In the genomic region with DNA sequence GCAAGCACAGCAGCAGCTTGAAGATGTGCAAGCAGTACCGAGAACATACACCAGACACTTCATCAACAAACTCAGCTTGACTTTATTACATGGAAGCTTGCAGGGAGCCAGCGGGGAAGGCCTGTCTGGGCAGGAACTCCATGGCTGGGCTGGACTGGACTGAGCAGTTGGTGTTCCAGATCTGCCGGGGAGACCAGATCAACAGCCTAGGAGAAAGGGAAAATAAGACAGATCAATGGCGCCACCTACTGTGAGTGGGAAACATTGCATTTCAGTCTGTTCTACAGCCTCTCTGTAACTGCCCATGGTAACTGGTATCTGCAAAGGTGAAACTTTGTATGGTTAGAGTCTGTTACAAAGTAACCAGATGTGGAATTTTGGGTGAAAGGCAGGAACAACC, we compare ENCODE assay signal across 7 mouse cellular contexts. TPM values are rescaled to one million over a fixed set of nuclear protein-coding genes. Genes with fewer than 3 reads are reported as not detected.
DNase-seq lines count a peak whose midpoint lies in the region; ATAC-seq and TF ChIP-seq lines count a peak whose summit lies in the region.

No protein-coding gene starts in this region.

- TF ChIP-seq EP300 in heart, adult 2 months (IDR thresholded peaks at IDR 0.05; ENCODE audit: insufficient read depth, low read depth, low read length): peak; percentile 86; the same call in 1 of the 2 replicates

- no peaks in the 10 kb centered on the region for H3K27me3 ChIP-seq in embryonic facial prominence, embryonic 13.5 days
- H3K27me3 ChIP-seq in heart, adult 2 months (ENCODE audit: control insufficient read depth, insufficient read depth, low read length): no peaks in the 10 kb centered on the region
- H3K27me3 ChIP-seq in limb, embryonic 11.5 days (ENCODE audit: control insufficient read depth, insufficient read depth, low read length): no peaks in the 10 kb centered on the region
- no peaks in the 10 kb centered on the region for H3K27me3 ChIP-seq in midbrain, embryonic 14.5 days (ENCODE audit: control insufficient read depth, insufficient read depth, low read length)

- H3K9ac ChIP-seq in embryonic facial prominence, embryonic 13.5 days: peak overlapping the region; percentile 33; the same call in 1 of the 2 replicates
- H3K9ac ChIP-seq in heart, adult 2 months (ENCODE audit: low read depth, low read length): no peak overlapping the region
- no peak overlapping the region for H3K9ac ChIP-seq in limb, embryonic 11.5 days (ENCODE audit: low read length)
- H3K9ac ChIP-seq in midbrain, embryonic 14.5 days (replicated peaks; ENCODE audit: low read length): no peak overlapping the region

- no peaks in the 10 kb centered on the region for H3K9me3 ChIP-seq in embryonic facial prominence, embryonic 13.5 days
- H3K9me3 ChIP-seq in limb, embryonic 11.5 days (ENCODE audit: control insufficient read depth, low read length): no peaks in the 10 kb centered on the region
- H3K9me3 ChIP-seq in midbrain, embryonic 14.5 days (ENCODE audit: control insufficient read depth, low read length): no peaks in the 10 kb centered on the region

- no peaks in the 10 kb centered on the region for H3K79me2 ChIP-seq in heart, adult 2 months (replicated peaks; ENCODE audit: control insufficient read depth, insufficient read depth, low read length)

- 24% methylated on average over 4 of the region's 4 CpGs for WGBS in embryonic facial prominence, embryonic 13.5 days
- 10% methylated on average over 4 of the region's 4 CpGs for WGBS in heart, adult 2 months
- WGBS in limb, embryonic 11.5 days: 28% methylated on average over 4 of the region's 4 CpGs
- 28% methylated on average over 4 of the region's 4 CpGs for WGBS in midbrain, embryonic 14.5 days

- DNase-seq in adrenal gland, postnatal 36 days: peak; percentile 80 to 82
- DNase-seq in heart, adult 2 months: peak; percentile 85
- DNase-seq in kidney, adult 18-20 months: peak; percentile 81
- DNase-seq in limb, embryonic 11.5 days (ENCODE audit: low spot score): peak; percentile 86
- peak; percentile 86 for DNase-seq in midbrain, embryonic 14.5 days
- peak; percentile 29 for DNase-seq in spleen, adult 12 weeks (ENCODE audit: low spot score)

- ATAC-seq in embryonic facial prominence, embryonic 13.5 days (ENCODE audit: insufficient number of reproducible peaks, insufficient read depth, low FRiP score, low TSS enrichment, low read depth): peak; percentile 73; the same call in 1 of the 2 replicates
- ATAC-seq in limb, embryonic 11.5 days (ENCODE audit: insufficient number of reproducible peaks, low FRiP score, low TSS enrichment, low read depth): peak; percentile 76
- no peak; the same call in 1 of the 2 replicates for ATAC-seq in midbrain, embryonic 14.5 days (ENCODE audit: low FRiP score, low TSS enrichment)

- intact Hi-C loops in heart, adult 2 months (cut with DNase I): loop anchor here (1.0 kb wide), 1 partner anchor 57 kb away; no protein-coding TSS in a partner anchor

- peaks cover 38% of the 10 kb centered on the region for H3K36me3 ChIP-seq in embryonic facial prominence, embryonic 13.5 days
- H3K36me3 ChIP-seq in heart, adult 2 months (ENCODE audit: control insufficient read depth, insufficient read depth, low read length): peaks cover 2% of the 10 kb centered on the region; the same call in 1 of the 2 replicates
- H3K36me3 ChIP-seq in limb, embryonic 11.5 days (ENCODE audit: control insufficient read depth, insufficient read depth, low read length): no peaks in the 10 kb centered on the region
- H3K36me3 ChIP-seq in midbrain, embryonic 14.5 days (ENCODE audit: control insufficient read depth, insufficient read depth, low read length): peaks cover 19% of the 10 kb centered on the region

- H3K27ac ChIP-seq in embryonic facial prominence, embryonic 13.5 days: peak overlapping the region; percentile 40; the same call in 1 of the 2 replicates
- H3K27ac ChIP-seq in heart, adult 2 months: peak overlapping the region; percentile 30; the same call in 1 of the 2 replicates
- no peak overlapping the region for H3K27ac ChIP-seq in limb, embryonic 11.5 days (replicated peaks; ENCODE audit: low read depth, low read length)
- no peak overlapping the region for H3K27ac ChIP-seq in midbrain, embryonic 14.5 days (replicated peaks; ENCODE audit: low read depth, low read length)

- peak; percentile 89 for TF ChIP-seq CTCF in heart, adult 2 months (IDR thresholded peaks at IDR 0.05)

- H3K4me3 ChIP-seq in embryonic facial prominence, embryonic 13.5 days: no peak overlapping the region
- no peak overlapping the region for H3K4me3 ChIP-seq in heart, adult 2 months
- H3K4me3 ChIP-seq in limb, embryonic 11.5 days (ENCODE audit: low read depth, low read length): no peak overlapping the region
- no peak overlapping the region for H3K4me3 ChIP-seq in midbrain, embryonic 14.5 days (replicated peaks; ENCODE audit: low read depth, low read length)

- H3K4me2 ChIP-seq in embryonic facial prominence, embryonic 13.5 days: no peak overlapping the region
- H3K4me2 ChIP-seq in limb, embryonic 11.5 days (ENCODE audit: low read depth, severe bottlenecking): no peak overlapping the region
- no peak overlapping the region for H3K4me2 ChIP-seq in midbrain, embryonic 14.5 days (ENCODE audit: low read length)

- 0 out of 2 replicates have a peak, but pooled peaks cover 2% of the 10 kb centered on the region for H3K4me1 ChIP-seq in embryonic facial prominence, embryonic 13.5 days
- H3K4me1 ChIP-seq in heart, adult 2 months (ENCODE audit: control insufficient read depth, insufficient read depth, low read length): peaks cover 13% of the 10 kb centered on the region
- no peaks in the 10 kb centered on the region for H3K4me1 ChIP-seq in limb, embryonic 11.5 days (ENCODE audit: control insufficient read depth, insufficient read depth, low read length)
- no peaks in the 10 kb centered on the region for H3K4me1 ChIP-seq in midbrain, embryonic 14.5 days (ENCODE audit: control insufficient read depth, insufficient read depth, low read length)

- TF ChIP-seq POLR2A in heart, adult 2 months (IDR thresholded peaks at IDR 0.05; ENCODE audit: insufficient read depth, low read depth, low read length): 0 out of 2 replicates have a peak, but pooled peaks have one; percentile 22

RNA-seq across cellular contexts. Expression of gene Atox1, which starts 14.5 kb away (rescaled TPM):
- 100 to 1,000 TPM; 216 to 347 TPM for total RNA-seq in adrenal gland, postnatal 36 days (2021)
- polyA plus RNA-seq in embryonic facial prominence, embryonic 13.5 days (2015; fragmentation: Nextera tagmentation; extraction: Ambion mirVana): 386 and 443 TPM in 2 replicates
- total RNA-seq in heart, adult 2 months (2021): 100 to 1,000 TPM in 1 of 2 experiments, 10 to 100 TPM in 1; 98.6 to 112 TPM
- 155 and 204 TPM in 2 replicates for polyA plus RNA-seq in heart, adult 2 months (2012; rRNA removed)
- 234 and 240 TPM in 2 replicates for polyA plus RNA-seq in limb, embryonic 11.5 days (2014; fragmentation: Nextera tagmentation; extraction: Ambion mirVana)
- 244 and 294 TPM in 2 replicates for polyA plus RNA-seq in midbrain, embryonic 14.5 days (2014; fragmentation: Nextera tagmentation; extraction: Ambion mirVana)

RNA-seq across cellular contexts. Expression of gene G3bp1, which starts 22.9 kb away (rescaled TPM):
- total RNA-seq in adrenal gland, postnatal 36 days (2021): 10 to 100 TPM; 58.5 to 63.4 TPM
- 189 and 214 TPM in 2 replicates for polyA plus RNA-seq in embryonic facial prominence, embryonic 13.5 days (2015; fragmentation: Nextera tagmentation; extraction: Ambion mirVana)
- total RNA-seq in heart, adult 2 months (2021): 10 to 100 TPM; 40.0 to 41.3 TPM
- polyA plus RNA-seq in heart, adult 2 months (2012; rRNA removed): 22.0 and 31.6 TPM in 2 replicates
- polyA plus RNA-seq in limb, embryonic 11.5 days (2014; fragmentation: Nextera tagmentation; extraction: Ambion mirVana): 260 and 269 TPM in 2 replicates
- polyA plus RNA-seq in midbrain, embryonic 14.5 days (2014; fragmentation: Nextera tagmentation; extraction: Ambion mirVana): 83.6 and 125 TPM in 2 replicates

RNA-seq across cellular contexts. Expression of gene Sparc, which starts 23.6 kb away (rescaled TPM):
- total RNA-seq in adrenal gland, postnatal 36 days (2021): 1,000 to 10,000 TPM; 2,443 to 3,326 TPM
- polyA plus RNA-seq in embryonic facial prominence, embryonic 13.5 days (2015; fragmentation: Nextera tagmentation; extraction: Ambion mirVana): 1,239 and 1,279 TPM in 2 replicates
- 100 to 1,000 TPM; 320 to 420 TPM for total RNA-seq in heart, adult 2 months (2021)
- 666 and 876 TPM in 2 replicates for polyA plus RNA-seq in heart, adult 2 months (2012; rRNA removed)
- 244 and 249 TPM in 2 replicates for polyA plus RNA-seq in limb, embryonic 11.5 days (2014; fragmentation: Nextera tagmentation; extraction: Ambion mirVana)
- polyA plus RNA-seq in midbrain, embryonic 14.5 days (2014; fragmentation: Nextera tagmentation; extraction: Ambion mirVana): 240 and 427 TPM in 2 replicates

Comparison
In these comparisons a context has a peak if more than half of its experiments do, and no peak if none do; other contexts are left out.
1. DNase-seq: peak in every context shown above with its lines; median percentile 86 in limb, embryonic 11.5 days; 86 in midbrain, embryonic 14.5 days; 85 in heart, adult 2 months; 81 in adrenal gland, postnatal 36 days; 81 in kidney, adult 18-20 months; 29 in spleen, adult 12 weeks.
2. H3K27ac ChIP-seq: peak in embryonic facial prominence, embryonic 13.5 days (single experiment) and heart, adult 2 months (single experiment); none in limb, embryonic 11.5 days (single experiment) and midbrain, embryonic 14.5 days (single experiment).